Mouse (Mus musculus) CD4-positive, CD25-positive, alpha-beta regulatory T cell, adult 2 months (primary cell): Measurements from ENCODE around the gene Tat.

Experiments
- DNase-seq: peaks from one replicate; pipeline ENCODE4 v3.0.0-alpha.2; 2012; ENCODE audit warnings: low read depth, low spot score

The Tat gene

DNA sequence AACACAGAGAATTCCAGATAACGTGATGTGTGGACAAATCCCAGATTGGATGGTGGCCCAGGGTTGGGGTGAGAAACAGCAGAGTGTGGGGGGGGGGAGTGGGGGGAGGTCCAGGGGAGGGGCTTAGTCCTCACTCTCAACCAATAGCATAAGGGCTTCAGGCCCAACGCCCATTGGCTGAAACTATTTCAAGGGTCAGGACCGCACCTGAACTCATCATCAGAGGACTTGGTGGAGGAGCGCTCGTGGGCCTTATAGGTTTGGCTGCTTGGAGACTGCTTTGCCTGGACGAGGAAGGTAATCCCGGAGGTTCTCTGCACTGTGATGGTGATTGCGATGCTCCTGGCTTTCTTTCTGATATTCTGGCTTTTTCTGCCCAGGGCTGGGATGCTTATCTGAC, at the start of gene Tat:
Gene Tat (plus strand): TSS at position 214 of the 400 bp plus-strand sequence.
- no peak for DNase-seq

DNA sequence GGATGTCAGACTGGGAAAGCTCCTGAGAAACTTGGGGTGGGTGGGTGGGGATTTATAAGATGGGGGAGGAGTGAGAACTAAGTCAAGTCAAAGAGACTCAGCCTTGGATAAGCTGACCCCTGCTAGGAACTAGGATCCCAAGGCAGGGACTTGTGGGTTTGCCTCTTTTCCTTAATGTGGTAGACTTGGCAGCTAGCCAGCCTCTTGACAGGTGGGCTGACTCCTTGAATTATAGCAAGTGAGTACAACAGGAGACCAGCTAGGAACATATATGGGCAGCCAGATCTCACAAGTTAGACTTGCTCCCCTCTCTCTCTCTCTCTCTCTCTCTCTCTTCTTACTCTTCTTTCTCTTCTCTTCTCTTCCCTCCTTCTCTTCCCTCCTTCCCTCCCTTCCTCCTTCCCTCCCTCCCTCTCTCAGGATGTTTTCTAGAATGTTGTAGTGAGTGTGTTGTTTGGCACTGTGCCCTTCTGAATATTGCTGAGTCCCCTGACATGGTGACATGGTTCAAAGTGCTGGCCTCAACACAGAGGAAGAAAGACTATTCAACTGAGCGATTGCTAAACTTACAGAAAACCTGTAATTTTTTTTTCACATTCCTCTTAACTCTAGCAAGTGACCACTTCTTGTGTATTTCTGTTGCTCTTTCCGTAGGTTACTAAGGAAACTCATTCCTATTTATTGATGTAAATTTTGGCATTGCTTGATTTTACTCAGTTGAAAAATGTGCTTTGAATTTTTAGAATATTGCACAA, 48.5 kb upstream of the Tat start:
- no peak for DNase-seq

DNA sequence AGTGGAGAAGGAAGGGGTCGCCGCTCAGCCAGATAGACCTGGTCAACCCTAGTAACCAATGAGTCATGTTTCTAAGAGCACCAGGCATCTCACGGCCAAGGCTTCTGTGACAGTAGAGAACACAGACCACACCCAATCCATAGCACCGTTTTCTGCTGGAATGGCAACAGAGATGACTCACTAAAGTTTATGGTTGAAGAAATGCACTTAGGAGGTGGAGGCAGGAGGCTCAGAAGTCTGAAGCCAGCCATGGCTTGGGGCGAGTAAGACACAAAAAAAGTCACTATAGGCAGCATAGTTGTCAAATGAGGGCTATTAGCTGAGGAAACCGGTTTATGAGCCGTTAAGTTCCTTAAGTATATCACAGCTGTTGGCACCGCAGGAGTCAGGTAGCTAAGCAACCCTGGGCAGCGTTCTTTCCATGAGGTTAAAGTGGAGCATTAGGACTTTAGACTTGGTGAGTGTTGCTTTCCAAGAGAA, 45.0 kb upstream of the Tat start:
- no peak for DNase-seq

DNA sequence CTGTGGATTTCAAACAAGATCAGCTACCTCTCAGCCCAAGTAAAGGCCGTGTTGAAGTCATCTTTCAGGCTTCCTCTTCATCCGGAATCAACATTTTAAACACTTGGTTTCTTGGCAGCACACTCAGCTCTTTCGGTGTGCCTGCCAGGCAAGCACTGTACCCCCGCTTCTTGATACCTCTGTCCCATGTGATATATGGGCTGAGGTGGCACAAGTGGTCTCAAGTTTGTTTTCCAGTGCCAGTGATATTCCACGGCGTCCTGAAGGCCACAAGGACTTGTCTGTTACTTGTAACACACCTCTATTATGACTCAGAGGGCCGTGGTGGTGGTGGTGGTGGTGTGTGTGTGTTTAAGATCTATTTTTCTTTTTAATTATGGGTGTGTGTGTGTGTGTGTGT, 44.5 kb upstream of the Tat start:
- no peak for DNase-seq

DNA sequence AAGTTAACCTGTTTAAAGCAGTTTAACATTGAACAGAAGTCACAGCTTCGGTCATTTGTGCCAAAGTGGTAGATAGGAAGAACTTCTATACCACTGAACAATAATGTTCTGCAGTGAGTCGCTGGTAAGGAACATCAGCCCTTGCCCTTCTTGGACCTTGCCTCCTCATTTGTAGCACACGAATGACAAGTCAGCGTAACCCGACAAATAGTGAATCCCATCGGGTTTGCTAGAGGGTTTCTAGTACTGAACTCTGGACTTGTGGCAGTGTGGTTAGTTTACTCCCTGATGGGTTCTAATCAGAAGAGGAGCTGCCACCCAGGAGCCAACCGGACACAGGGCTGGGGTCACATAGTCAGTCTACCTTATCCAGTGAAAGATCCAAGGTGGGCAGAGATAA, 44.0 kb upstream of the Tat start:
- no peak for DNase-seq

DNA sequence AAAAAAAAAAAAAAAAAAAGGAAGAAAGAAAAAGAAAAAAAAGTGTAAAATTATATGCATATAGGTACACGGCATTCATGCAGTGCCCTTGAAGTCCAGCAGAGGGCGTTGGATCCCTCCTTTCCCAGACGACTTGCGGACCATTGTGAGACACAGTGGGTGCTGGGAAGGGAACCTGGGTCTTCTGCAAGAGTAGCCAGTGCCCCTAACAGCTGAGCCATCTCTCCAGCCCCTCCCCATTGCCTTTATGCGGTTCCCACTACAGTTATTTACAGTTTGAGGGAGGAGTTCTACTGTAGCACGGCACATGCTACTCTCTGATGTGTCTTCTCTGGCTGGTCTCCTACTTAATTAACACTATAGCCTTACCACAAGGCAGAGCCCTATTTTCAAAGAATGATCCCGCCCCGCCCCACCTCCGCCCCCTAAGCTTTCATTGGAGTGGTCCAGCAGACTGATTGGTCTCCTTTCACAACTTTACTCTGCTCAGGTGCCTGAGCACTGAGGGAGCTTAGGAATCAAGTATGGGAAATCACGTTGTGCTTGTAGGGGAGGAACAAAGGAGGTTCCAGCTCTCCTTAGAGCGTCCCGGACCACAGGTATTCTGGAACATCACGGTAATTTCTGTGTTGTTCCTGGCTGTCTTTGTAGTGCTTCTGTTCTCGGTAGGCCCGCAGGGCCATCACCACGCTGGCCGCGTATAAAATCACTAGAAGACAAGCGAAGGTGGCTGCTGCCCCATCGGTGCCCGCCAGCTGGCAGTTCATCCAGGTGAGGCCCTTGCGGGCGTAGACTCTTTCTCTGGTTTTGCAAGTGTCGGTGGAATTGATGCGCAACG, 42.6 kb upstream of the Tat start:
- DNase-seq, result peak; percentile 36

DNA sequence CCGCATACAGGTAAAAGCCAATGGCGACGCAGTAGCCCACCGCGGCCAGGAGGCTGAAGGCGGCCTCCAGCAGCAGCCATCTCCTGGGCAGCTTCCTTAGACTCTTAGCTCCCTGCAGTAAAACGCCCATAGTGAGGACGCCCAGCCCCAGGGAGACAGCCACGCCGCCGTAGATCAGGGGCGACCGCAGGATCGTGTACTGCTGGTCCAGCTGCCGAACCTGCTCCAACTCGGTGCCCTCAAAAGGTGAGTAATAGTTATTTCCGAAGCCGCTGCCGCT, 42.0 kb upstream of the Tat start:
- DNase-seq, result no peak

DNA sequence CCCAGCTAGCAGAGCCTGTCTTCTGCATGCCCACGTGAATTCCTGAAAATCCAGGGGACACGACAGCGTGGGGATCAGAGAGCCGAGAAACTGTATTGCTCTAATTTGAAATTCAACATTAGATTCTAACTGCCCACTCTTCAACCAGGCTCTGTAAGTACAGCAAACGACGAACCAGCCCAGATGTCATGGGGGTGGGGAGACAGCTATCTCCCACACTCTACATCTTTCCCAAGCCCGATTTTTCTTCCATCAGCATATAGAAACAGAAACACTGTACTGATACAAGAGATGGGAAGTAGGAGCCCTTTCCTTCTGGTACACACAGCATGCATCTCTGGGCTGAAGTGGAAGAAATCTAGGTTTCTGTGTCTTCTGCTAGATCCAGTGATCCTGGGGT, 38.1 kb upstream of the Tat start:
- no peak for DNase-seq

DNA sequence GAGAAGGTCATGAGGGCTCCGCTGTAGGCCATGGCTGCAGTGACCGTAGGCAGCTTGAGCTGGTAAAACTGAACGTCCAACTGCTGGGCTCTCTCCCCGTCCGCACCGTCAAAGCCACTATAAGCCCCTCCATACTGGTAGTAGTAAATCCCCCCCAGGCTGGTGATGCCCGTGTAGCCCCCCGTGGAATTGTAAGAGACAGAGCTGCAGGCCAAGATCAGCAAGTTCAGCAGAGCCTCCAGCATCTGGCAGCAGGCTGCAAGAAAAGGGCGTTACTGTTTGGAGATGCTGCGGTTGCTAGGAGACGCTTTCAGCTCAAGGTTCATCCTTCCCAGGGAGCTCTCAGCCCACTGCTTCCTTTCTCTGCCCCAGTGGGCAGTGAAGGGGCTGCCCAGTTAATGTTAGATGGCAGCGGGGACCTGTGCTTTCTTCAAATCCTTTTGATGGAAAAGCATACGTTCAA, 35.7 kb upstream of the Tat start:
- no peak for DNase-seq

DNA sequence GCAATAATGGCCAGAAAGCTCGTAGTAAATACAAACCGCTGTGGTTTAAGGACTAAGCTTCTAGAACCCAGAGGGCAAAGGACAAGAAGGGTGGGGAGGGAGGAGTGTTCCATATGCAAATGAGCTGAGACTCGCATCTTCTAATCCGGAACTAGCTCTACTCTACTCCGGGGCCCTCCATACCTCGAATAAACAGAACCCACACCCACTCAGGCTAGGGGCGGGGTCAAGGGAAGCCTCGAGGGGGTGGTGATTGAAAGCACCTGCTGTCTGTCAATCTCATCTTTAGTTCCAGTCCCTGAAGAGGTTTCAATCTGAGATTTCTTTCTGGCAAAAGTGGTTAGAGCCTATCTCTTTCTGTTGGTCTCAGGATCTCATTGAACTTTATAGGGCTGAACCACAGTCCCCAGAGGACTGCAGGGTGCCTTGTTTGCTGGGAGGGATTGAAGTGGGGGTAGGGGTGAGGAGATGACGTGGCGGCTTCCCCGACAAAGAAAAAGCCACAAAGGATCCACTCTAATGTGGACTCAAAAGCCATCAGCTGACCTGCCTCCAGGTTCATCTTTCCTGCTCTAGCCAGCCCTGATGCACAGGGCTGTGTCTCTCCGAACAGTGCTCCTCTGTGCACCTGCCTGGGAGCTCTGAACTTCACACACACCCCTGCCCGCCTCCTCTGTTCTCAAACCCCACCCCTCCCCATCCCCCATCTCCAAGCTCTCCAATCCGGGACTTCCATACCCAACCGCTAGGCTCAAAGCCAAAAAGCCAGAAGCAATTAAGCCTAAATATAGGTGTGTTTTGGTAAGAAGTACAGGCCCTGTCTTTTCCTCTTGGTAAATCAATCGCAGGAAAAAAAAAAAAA, 32.8 kb upstream of the Tat start:
- DNase-seq, result peak; percentile 60

DNA sequence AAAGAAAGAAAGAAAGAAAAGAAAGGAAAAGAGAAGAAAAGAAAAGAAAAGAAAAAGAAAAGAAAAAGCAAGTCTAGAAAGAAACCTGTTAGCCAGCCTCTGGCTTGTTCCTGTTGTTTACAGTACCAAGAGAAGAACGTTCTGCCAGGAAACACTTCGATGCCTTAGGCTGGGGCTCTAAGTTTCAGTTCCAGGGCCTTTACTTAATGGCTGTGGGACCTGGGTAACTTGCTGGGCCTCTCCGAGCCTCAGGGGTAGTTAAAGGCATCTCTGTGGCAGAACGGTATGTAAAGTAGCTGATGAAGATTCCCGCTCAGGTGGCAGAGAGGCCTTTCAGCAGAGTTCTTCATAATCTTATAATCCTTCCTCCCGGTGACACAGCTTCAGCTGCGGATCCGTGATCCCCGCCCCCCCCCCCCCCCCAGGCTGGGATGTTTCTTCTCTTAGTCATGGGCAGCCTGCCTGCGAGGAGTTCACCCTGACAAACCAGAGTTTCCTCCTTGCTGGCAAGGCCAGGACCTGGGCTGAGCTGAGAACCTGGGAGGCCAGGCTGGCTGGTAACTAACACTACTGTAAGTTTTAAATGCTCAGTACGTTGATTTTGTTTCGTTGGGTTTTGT, 32.1 kb upstream of the Tat start:
- no peak for DNase-seq

DNA sequence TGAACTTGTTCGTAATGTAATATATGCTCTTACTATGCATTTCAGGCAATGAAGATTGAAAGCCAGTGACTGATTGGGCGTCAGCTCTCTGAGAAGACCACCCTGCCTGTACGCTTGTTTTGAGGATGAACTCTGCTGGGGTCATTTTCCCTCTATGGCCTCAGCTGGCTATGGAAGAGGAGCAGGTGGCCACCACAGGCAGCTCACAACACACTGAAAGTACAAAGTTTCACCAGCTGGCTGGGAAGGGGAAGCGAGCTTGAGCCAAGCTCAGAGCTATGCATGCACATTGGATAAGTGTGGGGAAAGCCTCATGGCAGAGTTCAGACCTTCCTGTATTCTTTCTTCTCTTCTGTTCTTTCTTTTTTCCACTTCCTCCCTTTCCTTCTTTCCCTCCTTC, 31.1 kb upstream of the Tat start:
- no peak for DNase-seq

DNA sequence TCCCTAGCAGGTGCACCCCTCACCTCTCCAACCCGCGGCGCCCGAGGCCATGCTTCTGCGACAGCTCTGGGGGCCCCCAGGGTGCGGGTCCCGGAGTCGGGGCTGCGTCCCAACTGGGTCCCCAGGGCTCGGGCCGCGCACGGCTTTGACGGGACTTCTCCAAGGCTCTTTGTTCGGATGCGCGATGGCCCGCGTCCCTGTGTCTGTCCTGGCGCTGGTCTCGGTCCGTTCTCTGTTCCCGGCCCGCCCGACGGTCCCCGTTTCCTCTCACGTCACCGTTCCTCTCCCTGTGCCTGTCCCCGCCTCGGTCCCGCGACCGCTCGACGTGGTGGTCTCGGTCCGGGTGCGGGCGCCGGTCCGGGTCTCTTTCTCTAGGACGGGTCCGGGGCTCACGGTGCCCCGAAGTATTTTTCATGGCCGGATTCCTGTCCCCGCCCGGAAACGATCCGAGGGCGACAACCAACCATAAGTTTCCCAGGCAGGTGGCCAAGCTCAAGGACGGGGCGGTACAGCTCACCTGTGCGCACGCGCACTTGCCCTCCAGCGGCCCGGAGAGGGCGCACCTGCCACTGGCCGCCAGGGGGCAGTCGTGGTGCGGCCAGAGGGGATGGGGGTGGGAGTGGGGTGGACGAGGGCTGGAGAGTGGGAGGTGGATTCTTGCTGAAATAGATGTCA, 28.4 kb upstream of the Tat start, which contains the start of gene Marveld3:
Gene Marveld3 (minus strand): TSS at position 511 of the 675 bp plus-strand sequence.
- DNase-seq, result peak; percentile 73

DNA sequence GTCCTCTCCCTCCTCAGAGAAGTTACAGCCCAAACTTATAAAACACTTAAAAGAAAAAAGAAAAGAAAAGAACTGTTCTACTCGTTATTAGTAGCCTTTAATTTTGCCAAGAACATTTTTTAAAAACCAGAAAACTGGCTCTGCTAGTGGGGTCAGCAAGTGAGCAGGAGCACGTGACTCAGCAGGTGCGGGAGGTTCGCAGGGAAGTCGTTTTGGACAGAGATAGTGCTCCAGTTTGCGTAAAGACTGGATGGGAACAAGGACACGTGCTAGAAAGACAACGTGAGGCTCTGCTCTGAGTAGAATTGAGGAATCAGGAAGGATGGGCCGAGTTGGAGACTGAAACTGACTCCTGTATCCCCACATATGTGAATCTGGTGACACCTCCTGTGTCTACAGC, 27.3 kb upstream of the Tat start:
- DNase-seq, result no peak

DNA sequence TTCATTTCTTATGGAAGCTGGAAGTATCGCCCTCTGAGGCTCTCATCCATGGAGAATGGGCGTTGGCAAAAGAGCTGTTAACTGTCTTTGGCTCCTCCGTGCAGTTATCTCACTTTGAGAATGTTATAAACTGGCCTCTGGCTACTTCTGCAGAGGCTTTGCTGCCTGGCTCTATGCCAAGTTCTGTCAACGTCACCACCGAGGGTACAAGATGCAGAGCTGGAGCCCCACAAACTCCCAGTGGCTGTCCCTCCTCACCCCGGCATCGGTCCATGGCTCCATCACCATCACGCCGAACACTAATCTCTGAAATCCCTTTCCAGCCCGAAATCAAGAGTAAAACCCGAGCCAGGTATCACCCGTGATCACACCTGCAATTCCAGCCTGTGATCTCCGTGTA, 26.8 kb upstream of the Tat start:
- no peak for DNase-seq

DNA sequence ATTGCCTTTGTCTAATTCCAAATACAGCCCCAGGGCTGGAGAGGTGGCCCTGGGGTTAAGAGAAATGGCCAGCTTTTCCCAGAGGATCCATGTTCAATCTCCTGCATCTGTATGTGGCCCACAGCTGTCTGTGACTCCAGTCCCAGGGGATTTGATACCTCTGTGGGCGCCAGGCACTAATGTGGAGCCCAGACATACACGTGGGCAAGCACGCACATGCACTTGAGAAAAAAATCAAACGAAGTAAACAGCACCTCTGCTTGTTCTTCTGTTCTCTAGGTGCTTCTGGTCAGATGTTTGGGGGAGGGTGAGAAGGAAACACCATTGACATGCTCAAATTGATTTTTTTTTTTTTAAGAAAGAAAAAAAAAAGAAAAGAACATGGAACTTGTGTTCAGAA, 26.1 kb upstream of the Tat start:
- no peak for DNase-seq

DNA sequence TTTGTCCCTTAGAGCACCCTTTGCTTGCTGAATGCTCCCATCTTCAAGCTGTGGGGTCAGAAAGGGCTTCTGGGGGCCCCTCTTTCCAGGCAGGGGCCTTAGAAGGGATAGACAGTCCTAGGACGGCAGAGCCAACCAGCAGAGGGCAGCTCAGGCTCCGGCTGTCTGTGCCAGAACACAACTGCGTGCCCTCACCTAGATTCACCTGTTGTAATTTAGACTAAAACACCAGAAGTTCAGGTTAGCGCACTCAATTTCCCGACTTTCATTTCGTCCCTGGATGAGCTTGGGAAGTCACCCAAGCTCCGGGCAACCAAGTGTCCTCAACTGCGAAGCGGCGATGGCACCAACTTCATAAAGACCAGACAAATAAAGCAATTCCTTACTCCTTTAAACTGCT, 21.4 kb upstream of the Tat start:
- no peak for DNase-seq

DNA sequence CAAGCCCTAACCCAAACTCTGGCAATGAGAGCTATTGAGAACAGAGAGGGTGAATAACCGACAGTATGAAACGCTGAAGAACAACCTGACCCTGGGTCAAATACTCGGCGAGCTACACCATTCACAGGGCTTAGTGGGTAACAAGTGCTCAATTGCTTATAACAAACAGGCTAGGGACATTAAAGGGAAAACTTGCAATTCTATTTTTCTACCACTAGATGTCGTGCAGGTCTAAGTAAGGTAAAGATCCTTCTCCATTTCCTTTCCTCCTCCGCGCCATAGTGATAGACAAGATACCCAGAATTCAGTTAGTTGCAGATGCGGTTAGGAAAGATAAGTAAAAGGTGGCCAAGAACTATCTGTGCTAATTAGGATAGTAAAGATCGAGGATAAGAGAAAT, 19.9 kb upstream of the Tat start:
- peak; percentile 49 for DNase-seq

DNA sequence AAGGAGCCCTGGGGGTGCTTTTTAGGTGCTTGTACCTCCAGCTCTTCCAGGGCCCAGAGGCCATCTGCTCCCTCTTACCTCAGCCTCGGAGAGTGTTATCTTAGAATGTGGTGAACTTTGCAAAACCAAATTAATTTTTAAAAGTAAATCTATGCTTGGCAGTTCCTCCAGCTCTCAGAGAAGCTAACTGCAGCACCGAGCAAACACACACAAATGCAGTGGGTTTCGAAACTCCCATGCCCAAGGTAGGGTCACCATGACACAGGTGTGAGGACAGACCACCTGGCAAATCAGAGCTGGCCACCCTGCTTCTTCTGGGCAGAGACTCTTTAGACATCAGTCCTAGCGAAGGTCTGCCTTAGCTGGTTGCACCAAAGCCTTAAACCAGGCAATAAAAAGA, 17.3 kb upstream of the Tat start:
- no peak for DNase-seq

DNA sequence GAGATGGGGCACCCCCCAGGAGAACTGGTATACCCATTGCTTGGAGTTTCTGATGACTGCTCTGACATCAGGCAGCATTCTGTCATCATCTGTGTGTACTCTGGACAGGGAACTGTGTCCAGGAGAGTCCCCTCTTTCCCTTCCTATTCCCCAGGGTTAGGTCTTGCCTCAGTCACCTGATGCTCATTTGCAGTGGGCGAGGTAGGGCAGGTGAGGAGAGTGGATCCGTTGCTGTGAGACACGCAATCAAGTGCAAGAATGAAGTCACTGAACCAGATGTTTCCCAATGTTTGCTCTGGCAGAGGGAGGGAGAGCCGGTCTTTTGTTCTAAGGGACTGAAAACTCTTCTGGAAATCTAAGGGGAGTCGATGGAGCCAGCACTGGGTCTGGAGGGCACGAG, 10.9 kb upstream of the Tat start:
- no peak for DNase-seq
